Mouse (Mus musculus) gastrocnemius, adult 18-20 months (tissue): ENCODE data around the gene Ccdc175. TPM values are rescaled to one million over a fixed set of nuclear protein-coding genes. Genes with fewer than 3 reads are reported as not detected.

ENCODE experiments used
- DNase-seq: peaks from one replicate; pipeline ENCODE4 v3.0.0; 2021; ENCODE audit warnings: low spot score
- total RNA-seq, 2 experiments: library from RNA; stranded (reverse); gene quantifications; 2 replicates each; pipeline ENCODE4 v1.2.3; 2021

Gene Ccdc175
- total RNA-seq, 2 experiments from 2014 or later = not detected

GRCm38 (mm10) chr12:72102776-72103175 is 82.1 kb downstream of the Ccdc175 start:
- no peak for DNase-seq

GRCm38 (mm10) chr12:72096966-72097365 is 87.9 kb downstream of the Ccdc175 start:
- no peak for DNase-seq

- no peak for DNase-seq
These were observed 95.0 kb downstream of the Ccdc175 start for GRCm38 (mm10) chr12:72089802-72090201.

GRCm38 (mm10) chr12:72086166-72086825 is 98.5 kb downstream of the Ccdc175 start:
- DNase-seq = no peak

GRCm38 (mm10) chr12:72085329-72086165 is 99.3 kb downstream of the Ccdc175 start, which contains the start of the genes L3hypdh and Jkamp:
TSS of gene L3hypdh (minus strand) at chr12:72085439.
TSS of gene Jkamp (plus strand) at chr12:72085589.
- peak; percentile 100 for DNase-seq

- no peak for DNase-seq
These were observed 99.9 kb downstream of the Ccdc175 start for GRCm38 (mm10) chr12:72085024-72085328.

GRCm38 (mm10) chr12:72084261-72085023 is 100.4 kb downstream of the Ccdc175 start:
- peak; percentile 43 for DNase-seq

- no peak for DNase-seq
These were observed 101.6 kb downstream of the Ccdc175 start for GRCm38 (mm10) chr12:72083265-72083664.

- DNase-seq = no peak
These were observed 102.5 kb downstream of the Ccdc175 start for GRCm38 (mm10) chr12:72082370-72082769.

GRCm38 (mm10) chr12:72081961-72082360 is 102.9 kb downstream of the Ccdc175 start:
- no peak for DNase-seq

- DNase-seq = no peak
These were observed 106.6 kb downstream of the Ccdc175 start for GRCm38 (mm10) chr12:72078248-72078647.

GRCm38 (mm10) chr12:72070327-72071269 is 114.2 kb downstream of the Ccdc175 start, which contains the start of gene Gpr135:
TSS of gene Gpr135 (minus strand) at chr12:72071125.
- DNase-seq = peak; percentile 79

- DNase-seq = no peak
These were observed 115.1 kb downstream of the Ccdc175 start for GRCm38 (mm10) chr12:72069626-72070326.

- DNase-seq = no peak
These were observed 127.0 kb downstream of the Ccdc175 start for GRCm38 (mm10) chr12:72057780-72058179.

- DNase-seq = no peak
These were observed 131.0 kb downstream of the Ccdc175 start for GRCm38 (mm10) chr12:72053851-72054250.

- peak; percentile 35 for DNase-seq
These were observed 131.5 kb downstream of the Ccdc175 start for GRCm38 (mm10) chr12:72053303-72053702.

- no peak for DNase-seq
These were observed 132.3 kb downstream of the Ccdc175 start for GRCm38 (mm10) chr12:72052571-72052970.
